Mouse (Mus musculus) embryo, embryonic 10.5 days (tissue): ENCODE results near the gene A2m.

Experiments used
- DNase-seq: peaks from one replicate; pipeline ENCODE4 v3.0.0-alpha.2; 2015; ENCODE audit warnings: low spot score

The A2m gene

GRCm38 (mm10) chr6:121635076-121635475 is at the start of gene A2m:
Gene A2m (plus strand): TSS chr6:121635376.
- DNase-seq = no peak

GRCm38 (mm10) chr6:121590131-121590530 is 45.0 kb upstream of the A2m start:
- DNase-seq = no peak

- no peak for DNase-seq
Measured at GRCm38 (mm10) chr6:121600927-121601326, 34.2 kb upstream of the A2m start.

GRCm38 (mm10) chr6:121607861-121608260 is 27.3 kb upstream of the A2m start:
- DNase-seq = peak; percentile 6

- peak; percentile 27 for DNase-seq
Measured at GRCm38 (mm10) chr6:121611796-121612195, 23.4 kb upstream of the A2m start.

GRCm38 (mm10) chr6:121617476-121617875 is 17.7 kb upstream of the A2m start:
- DNase-seq = peak; percentile 60

GRCm38 (mm10) chr6:121622525-121622924 is 12.7 kb upstream of the A2m start:
- no peak for DNase-seq

- DNase-seq = no peak
Measured at GRCm38 (mm10) chr6:121634520-121634919, 656 bp upstream of the A2m start.

- peak; percentile 62 for DNase-seq
Measured at GRCm38 (mm10) chr6:121635878-121636371, 749 bp downstream of the A2m start.

GRCm38 (mm10) chr6:121648499-121648898 is 13.3 kb downstream of the A2m start:
- DNase-seq = peak; percentile 2
